Mouse (Mus musculus) C2C12 (cell line): ENCODE results near the gene Phf6.

ENCODE experiments used
- CEBPB ChIP-seq: IDR thresholded peaks from one replicate; pipeline ENCODE4 v1.6.1; 2011; ENCODE audit warnings: low read depth, mild to moderate bottlenecking, control low read depth, moderate library complexity
- CTCF ChIP-seq: IDR thresholded peaks from one replicate; pipeline ENCODE4 v1.5.1; 2011; ENCODE audit not compliant: control insufficient read depth, insufficient read depth, insufficient read length
- FOSL1 ChIP-seq: IDR thresholded peaks from one replicate; pipeline ENCODE4 v1.8.0; 2011; ENCODE audit warnings: mild to moderate bottlenecking, low read length; ENCODE audit not compliant: poor library complexity, insufficient read depth, severe bottlenecking
- MAX ChIP-seq: IDR thresholded peaks from one replicate; pipeline ENCODE4 v1.6.1; 2011; ENCODE audit warnings: mild to moderate bottlenecking, control low read depth
- MYOD1 ChIP-seq: IDR thresholded peaks from one replicate; pipeline ENCODE4 v1.6.1; 2011; ENCODE audit warnings: low read depth; ENCODE audit not compliant: control insufficient read depth, insufficient read length
- MYOG ChIP-seq: IDR thresholded peaks from one replicate; pipeline ENCODE4 v1.6.1; 2011; ENCODE audit not compliant: control insufficient read depth, insufficient read length; ENCODE audit errors: extremely low read depth
- USF1 ChIP-seq: IDR thresholded peaks from one replicate; pipeline ENCODE4 v1.6.1; 2011; ENCODE audit warnings: low read depth, mild to moderate bottlenecking, control low read depth, moderate library complexity

DNA sequence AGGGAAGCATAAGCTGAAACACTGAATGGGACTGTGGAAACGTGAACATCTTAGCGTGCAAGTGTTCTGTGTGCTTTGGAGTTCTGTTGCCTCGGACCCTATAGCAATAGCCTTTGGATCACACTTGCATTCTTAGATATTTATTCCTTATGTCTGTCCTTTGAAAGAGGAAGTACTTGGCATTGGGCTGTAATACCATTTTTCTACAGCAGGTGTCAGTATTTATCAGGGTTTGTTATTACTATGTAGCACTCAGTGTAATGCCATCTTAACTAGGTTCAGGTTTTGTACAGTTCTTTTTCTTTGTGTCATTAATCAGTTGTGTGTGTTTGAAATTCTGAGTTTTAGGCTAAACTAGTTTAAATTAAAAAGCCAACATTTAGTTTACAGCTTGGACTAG, 94.0 kb downstream of the Phf6 start:
- TF ChIP-seq CEBPB: no peak
- TF ChIP-seq CTCF: no peak
- no peak for TF ChIP-seq MAX
- TF ChIP-seq USF1: no peak
- no peak for TF ChIP-seq MYOG
- TF ChIP-seq FOSL1: no peak
- TF ChIP-seq MYOD1: no peak
